Mouse (Mus musculus): Measurements from ENCODE around the gene Abhd14a. TPM values are rescaled to one million over a fixed set of nuclear protein-coding genes. Genes with fewer than 3 reads are reported as not detected.
"Not testable (repeated sequence)": the region's sequence is repeated elsewhere in the genome, so short reads cannot be mapped to it uniquely, and the experiment has no call there.

The Abhd14a gene
- polyA plus RNA-seq (2017; shearing (Covaris generic)), result 10 to 100 TPM; 10.5 to 24.2 TPM

GRCm38 (mm10) chr9:106447348-106447747 is at the start of gene Abhd14a, which contains the start of gene Abhd14b:
Gene Abhd14a, minus strand, starts transcription at chr9:106447678.
Gene Abhd14b, plus strand, starts transcription at chr9:106447459.
- ATAC-seq, result peak; percentile 70

- ATAC-seq, result not testable (repeated sequence)
Observed at GRCm38 (mm10) chr9:106487602-106488001, 40.1 kb upstream of the Abhd14a start.

GRCm38 (mm10) chr9:106485076-106485475 is 37.6 kb upstream of the Abhd14a start:
- no peak for ATAC-seq

GRCm38 (mm10) chr9:106483606-106484005 is 36.1 kb upstream of the Abhd14a start:
- no peak for ATAC-seq

DNA sequence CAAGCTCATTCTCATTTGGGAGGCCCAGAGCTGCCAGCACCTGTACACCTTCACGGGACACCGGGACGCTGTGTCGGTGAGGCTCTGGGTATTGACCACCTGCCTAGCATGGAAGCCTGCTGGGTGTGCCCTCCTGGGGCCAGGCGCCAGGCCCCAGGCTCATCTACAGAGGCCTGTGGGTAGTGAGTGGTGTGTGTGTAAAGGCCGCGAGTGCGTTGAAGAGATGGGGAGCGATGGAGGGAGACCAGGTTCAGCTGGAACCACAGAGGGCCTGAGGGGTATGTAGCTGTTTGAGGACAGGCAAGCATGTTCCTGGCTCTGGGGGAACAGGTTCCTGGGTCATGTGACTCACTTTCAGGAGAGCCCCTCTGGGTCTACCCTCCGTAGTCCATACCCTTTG is 35.7 kb upstream of the Abhd14a start:
- no peak for ATAC-seq

- ATAC-seq, result no peak
Observed at GRCm38 (mm10) chr9:106482578-106483115, 35.2 kb upstream of the Abhd14a start.

DNA sequence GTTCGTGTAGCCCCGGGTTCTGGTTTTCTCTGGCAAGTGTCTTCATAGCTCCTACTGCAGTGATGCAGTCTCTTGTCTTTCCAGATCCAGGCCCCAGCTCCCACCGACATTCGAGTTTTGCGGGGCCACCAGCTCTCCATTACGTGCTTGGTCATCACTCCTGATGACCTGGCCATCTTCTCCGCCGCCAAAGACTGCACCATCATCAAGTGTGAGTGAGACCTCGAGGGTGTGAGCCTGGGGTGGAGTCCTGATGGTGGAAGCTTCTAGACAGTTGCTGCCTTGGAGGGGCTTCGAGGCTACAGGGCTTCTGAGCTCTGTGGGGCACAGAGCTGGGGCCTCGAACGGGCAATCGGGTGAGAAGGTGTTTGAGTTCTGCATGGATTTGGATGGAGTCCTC is 34.2 kb upstream of the Abhd14a start:
- ATAC-seq, result no peak

DNA sequence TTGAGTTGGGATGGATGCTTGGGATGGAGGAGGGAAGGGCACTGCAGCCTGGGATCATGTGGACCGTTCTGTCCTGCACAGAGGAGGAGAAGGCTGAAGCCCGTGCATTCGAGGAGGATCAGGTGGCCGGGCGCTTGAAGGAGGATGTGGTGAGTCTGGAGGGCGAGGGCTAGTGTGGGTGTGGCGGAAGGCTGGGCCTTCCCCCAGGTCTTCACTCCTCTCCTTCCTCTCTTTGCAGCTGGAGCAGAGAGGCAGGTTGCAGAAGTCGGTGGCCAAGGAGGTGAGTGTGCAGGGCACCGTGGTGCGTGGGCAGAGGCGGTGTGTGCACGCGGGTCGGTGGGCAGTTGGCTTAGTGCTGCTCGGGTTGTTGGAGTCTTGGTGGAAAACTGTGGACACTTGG is 33.6 kb upstream of the Abhd14a start:
- no peak for ATAC-seq

DNA sequence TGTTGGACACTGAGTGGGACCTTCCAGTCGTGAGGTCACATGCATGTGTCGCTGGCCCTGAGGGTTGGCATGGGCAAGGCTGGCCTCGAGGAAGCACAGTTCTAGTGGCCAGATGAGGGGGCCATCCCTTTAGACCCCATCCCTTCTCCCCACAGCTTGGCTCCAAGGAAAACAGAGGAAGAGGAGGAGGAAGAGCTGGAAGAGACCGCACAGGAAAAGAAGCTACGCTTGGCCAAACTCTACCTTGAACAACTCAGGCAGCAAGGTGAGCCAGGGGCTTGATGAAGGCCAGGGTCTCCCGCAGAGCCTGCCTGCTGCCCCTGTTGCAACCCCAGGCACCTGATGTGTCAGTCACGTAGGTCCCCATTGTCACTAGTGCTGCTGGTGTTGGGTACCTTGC is 33.1 kb upstream of the Abhd14a start:
- no peak for ATAC-seq

- ATAC-seq, result no peak
Observed at GRCm38 (mm10) chr9:106478101-106478500, 30.6 kb upstream of the Abhd14a start.

DNA sequence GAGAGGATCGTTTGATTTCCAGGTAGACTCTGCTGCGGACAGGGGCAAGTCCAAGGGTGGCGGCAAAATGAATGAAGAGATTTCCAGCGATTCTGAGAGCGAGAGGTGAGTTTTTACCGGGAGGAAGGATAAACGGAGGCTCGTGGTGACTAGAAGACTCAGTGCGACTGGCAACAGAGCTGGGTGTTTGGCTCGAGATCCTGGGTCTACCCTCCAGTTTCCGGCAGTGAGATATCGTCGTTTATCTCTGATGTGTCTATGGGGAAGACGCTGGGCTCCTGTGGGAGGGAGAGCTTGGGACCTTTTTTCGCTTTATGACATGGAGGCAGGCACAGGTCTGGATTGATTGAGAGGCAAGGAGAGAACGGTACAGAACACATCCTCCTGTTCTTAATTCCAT is 30.2 kb upstream of the Abhd14a start:
- ATAC-seq, result no peak

DNA sequence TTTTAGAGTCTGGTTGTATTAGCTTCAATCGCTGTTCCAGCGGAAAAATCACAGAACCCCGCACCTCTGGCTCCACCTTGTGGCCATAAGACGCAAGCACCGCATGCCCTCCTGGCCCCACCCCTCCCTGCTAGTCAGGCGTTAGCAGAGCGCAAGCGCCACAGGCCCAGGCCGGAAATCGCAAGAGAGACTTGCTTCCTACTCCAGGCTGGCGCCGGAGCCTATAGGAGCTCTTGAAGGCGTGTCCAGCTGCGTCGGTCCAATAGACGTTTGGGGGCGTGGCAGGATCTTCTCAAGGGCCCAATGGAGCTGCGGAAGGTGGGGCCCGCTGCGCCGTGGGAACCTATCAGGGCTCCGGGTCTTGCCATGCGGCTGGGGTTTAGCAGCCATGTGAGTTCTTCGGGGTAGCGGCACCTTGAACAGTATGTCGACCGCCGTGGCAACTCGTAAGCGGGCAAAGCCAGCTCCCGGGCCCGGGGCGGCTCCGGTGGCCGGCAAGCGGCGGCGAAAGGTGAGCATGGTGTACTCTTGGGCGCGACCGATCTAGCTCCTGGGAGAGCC is 29.5 kb upstream of the Abhd14a start, which contains the start of gene Parp3:
Gene Parp3 (minus strand): TSS at position 26 of the 561 bp plus-strand sequence.
- peak; percentile 96 for ATAC-seq

DNA sequence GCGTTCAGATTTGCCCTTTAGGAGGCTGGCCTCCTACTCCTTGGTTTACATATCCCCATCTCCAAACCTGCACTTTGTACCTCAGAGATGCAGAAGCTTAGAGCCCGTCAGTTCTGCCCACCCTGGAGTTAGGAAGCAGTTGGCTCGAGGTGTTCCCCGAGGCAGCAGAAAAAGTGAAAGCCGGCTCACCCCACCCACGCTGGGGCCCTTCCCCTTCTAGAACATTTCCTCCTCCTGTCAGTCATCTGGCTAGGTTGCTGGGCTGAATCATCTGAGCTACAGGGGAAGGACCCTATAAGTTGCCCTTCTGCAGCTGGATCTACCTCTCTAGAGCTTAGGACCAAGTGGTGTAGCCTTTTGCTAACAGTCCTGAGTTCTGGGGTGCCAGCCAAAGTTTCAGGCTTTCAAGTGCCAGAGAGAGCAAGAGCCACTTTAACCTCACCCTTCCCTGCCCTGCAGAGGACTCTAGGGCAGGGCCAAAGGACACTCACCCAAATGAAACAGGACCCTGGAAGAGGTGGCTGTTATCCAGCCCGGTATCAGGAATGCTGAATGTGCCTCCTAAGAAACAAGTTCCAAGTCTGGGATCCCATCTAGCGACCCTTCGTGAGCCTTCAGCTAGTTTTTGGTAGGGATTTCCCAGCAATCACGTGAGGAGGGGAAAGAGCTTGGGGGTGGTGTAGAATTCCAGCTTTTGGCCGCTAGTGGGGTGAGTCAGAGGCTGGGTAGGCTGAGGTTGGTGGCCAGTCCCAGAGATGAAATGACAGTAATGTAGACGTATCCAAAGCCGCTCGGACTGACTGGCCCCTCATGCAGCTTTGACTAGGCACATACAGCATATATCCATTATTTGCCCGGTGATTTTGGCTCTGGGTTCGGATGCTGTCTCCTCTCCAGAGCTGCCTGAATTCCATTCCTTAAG is 28.8 kb upstream of the Abhd14a start:
- peak; percentile 40 for ATAC-seq

DNA sequence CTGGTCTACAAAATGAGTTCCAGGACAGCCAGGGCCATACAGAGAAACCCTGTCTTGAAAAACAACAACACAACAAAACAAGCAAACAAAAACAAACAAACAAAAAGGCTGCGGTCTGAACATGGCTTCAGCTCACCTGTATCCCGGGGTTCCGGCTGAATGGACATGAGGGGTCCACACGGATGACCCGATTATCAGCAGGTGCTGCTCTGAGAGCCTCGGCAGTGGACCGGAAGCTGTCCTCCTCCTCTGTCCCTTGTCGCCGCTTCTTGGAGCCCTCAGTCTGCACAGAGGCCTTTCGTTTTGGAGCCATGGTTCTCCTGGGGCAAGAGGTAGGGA is 28.2 kb upstream of the Abhd14a start, which contains the start of gene Rrp9:
Gene Rrp9 (plus strand): TSS at position 301 of the 339 bp plus-strand sequence.
- no peak for ATAC-seq

DNA sequence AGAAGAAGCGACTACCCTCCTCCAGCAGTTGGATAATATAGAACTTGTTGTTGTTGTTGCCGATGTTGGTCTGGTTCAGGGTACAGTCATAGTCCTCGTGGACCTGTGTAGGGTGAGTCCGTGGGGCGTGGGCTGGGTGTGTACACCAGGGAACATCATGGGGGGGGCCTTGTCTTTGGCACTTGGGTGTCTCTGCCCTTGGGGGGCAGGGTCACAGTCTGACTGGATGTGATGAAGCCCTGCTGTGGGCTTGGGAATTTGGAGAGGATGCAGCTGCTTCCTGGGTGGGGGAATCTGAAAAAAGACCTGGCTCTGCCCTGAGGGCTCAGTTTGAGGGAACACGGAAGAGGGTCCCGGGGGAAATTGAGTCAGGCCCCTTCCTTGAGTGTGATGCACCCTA is 27.6 kb upstream of the Abhd14a start:
- ATAC-seq, result no peak

- ATAC-seq, result no peak
Observed at GRCm38 (mm10) chr9:106474456-106474855, 27.0 kb upstream of the Abhd14a start.

DNA sequence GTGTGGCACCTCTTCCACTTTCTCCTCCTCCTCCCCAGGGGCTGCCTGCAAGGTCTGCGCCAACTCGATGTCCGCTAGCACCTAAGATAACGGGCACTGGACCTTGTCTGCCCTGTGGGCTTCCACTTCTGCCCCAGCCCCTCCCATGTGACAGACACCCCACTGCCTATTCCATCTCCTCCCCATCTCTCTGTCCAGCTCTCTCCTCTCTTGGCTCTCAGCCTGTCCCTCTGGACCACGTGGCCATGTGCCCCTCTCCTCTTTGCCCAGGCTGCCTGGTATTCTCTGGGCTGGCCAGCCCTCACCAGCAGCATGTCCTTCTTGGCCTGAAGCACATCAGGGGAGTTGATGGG is 26.3 kb upstream of the Abhd14a start:
- no peak for ATAC-seq

DNA sequence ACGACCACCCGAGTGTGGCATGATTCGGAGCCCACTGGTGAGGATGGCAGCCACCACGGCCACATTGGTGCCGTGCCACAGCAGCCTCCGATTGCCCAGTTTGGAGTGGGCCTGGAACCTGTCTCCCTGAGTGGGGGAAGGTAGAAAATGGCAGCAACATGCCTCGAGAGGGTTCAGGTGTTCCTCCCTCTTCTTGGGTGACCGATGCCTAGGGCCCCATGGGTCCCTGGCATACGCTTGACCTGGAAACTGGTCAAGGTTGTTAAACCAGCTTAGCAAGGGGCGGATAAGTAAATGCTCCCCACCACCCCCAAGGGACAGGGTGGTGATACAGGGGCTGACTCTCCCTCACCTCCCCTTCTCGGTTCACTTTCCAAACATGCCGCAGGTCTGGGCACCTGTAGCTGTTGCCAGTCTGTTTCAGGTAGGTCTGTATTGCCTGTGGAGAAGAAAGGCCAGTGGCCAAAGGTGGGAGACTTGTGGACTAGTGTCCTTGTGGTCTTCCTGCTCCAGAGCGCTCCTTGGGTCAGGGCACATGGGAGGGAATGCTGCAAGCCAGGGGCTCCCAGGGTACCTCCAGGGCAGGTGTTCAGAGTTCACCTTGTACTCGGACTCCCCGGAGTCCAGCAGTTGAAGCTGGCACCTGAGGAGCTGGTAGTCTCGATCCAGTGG is 25.7 kb upstream of the Abhd14a start:
- ATAC-seq, result no peak

GRCm38 (mm10) chr9:106472321-106472720 is 24.8 kb upstream of the Abhd14a start:
- no peak for ATAC-seq

DNA sequence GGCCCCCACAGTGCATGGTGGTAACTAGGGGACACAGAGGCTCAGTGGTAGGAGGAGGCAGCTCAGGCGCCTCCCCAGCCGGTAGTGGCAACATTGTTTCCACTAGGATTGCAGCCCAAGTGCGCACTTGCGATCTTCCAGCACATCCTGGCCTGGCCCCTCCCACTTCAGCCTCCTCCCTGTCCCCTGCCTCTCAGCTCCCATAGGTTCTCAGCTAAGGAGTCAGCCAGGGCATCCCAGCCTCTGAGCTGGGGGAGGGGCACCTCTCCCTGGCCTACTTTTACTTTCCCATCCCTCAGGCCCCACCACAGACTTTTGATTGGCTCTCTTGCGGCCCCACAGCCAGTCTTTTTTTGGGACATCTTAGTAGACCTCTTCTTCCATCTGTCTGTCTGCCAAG is 24.4 kb upstream of the Abhd14a start:
- ATAC-seq, result no peak

- ATAC-seq, result no peak
Observed at GRCm38 (mm10) chr9:106470991-106471750, 23.7 kb upstream of the Abhd14a start.

DNA sequence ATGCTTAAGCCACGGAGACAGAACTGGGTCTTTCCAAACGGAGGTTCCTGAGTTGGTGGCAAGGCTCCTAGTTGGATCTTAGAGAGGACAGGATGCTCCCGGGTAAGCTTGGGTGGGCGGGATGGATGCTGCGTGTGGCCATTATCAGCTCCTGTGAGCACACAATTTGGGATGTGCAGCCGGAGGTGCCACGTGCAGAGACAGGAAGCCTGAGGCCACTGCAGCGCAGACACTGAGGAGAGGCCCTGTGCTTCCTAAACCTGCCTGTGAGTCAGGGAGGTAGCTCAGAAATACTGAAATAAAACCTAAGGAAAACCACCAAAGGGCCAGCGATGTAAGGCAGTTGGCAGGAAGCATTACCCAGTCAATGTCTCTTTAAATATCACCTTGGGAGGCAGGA is 22.3 kb upstream of the Abhd14a start:
- ATAC-seq, result no peak

Data from CD4-positive, CD25-positive, alpha-beta regulatory T cell, adult 4 months (primary cell).